Mouse (Mus musculus): ENCODE results near the gene Pde1c.
"Not testable (repeated sequence)": the region's sequence is repeated elsewhere in the genome, so short reads cannot be mapped to it uniquely, and the experiment has no call there.

The Pde1c gene

DNA sequence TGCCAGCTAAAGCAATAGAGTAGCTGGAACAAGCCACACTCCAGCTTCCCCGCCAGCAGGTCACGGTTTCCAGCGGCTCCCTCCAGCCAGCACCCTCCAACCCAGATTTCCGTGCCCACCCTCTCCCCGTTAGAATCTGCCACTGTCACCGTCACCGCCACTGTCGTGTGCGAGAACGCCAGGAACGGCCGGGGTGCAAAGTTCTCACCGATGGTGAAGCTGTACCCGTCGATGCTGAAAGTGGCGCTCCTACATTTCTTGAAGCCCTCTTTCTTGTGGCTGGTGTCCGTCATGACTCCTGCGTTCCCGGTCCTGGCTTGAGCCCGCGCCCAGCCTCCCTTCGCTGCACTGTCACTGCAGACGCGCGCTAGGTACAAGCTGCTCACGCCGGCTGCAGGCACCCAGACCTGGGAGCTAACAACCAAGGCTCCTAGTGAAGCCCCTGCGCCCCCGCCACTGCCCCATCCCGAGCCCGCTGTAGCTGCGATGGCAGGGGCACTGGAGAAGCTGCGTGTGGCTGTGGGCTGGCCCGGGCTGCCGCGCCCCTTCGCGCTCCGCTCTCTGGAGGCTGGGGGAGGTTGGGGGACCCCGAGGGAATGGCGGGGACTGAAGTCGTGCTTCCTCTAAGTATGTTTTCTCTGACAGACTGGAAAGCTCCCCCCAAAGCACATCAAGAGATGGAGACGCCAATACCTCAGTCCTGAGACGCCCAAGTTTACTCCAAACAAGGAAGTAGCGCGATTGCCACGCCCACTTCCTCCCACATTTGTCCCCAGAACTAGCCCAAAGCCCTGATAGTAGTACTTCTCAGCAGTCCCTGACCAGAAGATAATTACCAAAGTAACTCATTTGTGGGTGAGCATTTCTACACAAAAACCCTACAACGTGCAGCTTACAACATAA is at the start of gene Pde1c:
Gene Pde1c (minus strand): TSS at position 634 of the 903 bp plus-strand sequence.
- ATAC-seq (ENCODE audit: insufficient number of reproducible peaks, low FRiP score, low TSS enrichment), result peak; percentile 66

DNA sequence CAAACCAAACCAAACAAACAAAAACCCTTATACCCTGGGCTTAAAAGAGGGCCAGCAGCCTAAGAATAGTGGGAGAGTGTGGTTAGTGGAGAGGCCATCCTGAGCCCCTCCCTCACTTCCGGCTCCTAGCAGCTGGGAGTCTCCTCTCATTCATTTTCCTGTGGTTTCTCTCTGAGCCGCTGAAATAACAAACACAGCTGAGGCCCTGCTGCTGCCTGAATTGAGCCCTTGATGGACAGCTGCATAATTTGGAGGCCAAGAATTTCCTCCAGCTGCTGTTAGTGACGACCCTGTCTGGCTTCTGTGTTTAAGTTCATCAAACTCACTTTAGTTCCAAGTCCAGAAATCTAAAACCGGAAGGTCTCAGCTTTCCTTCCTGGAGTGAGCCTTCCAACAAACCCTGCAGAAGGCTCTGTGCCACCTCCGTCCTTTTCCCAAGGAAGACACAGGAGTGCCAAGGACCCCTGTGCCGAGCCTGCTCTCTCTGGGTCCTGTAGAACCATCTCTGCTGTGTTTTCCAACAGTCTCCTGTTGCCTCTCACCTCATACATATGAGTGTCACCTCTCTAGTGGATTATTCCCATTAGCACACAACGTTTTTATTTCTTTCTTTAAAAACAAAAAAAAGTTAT is 48.2 kb upstream of the Pde1c start:
- no peak for ATAC-seq (ENCODE audit: insufficient number of reproducible peaks, low FRiP score, low TSS enrichment)

DNA sequence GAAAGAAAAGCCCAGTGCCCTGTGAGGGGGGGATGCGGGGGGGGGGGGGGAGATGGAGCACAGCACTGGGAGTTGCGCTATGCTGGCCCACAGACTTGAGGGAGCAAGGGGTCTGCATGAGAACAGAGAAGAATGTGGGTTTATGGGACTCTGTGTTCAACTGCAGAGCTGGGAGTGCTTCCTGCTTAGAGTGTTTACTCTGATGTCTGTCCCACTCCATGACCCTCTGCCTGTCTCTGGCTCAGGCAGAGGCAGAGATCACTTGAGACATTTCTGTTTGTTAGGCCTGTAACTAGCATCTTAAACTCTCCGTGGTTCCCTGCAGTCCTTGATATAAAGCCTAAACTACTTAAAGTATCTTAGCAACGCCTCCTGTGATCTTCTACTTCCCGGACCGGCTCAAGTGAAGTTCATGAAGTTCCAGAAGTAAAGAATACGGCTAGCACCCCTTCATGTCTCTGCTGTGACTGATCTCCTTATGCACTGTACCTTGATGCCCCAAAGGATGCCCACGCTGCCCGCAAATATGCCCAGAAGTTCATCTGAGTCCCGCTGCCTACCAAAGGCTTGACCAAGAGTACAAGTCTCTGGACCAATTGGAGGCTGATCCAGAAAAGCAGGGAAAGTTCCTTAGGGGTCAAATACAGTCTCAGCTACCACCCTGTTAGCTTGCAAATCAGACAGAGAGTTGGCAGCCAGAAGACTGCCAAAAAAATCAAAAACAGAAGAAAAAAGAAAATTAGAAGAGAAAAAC is 47.5 kb upstream of the Pde1c start:
- no peak for ATAC-seq (ENCODE audit: insufficient number of reproducible peaks, low FRiP score, low TSS enrichment)

DNA sequence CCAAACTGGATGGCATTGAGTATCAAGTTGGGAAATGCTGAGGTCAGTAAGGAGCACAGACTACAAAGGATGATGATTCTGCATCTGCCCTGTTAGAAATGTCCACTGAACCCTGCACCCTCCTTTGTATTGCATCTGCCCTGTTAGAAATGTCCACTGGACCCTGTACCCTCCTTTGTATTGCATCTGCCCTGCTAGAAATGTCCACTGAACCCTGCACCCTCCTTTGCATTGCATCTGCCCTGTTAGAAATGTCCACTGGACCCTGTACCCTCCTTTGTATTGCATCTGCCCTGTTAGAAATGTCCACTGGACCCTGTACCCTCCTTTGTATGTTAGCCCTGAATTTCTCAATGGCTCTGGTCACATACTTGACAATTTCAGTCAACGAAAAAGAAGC is 40.6 kb upstream of the Pde1c start:
- ATAC-seq (ENCODE audit: insufficient number of reproducible peaks, low FRiP score, low TSS enrichment), result not testable (repeated sequence)

DNA sequence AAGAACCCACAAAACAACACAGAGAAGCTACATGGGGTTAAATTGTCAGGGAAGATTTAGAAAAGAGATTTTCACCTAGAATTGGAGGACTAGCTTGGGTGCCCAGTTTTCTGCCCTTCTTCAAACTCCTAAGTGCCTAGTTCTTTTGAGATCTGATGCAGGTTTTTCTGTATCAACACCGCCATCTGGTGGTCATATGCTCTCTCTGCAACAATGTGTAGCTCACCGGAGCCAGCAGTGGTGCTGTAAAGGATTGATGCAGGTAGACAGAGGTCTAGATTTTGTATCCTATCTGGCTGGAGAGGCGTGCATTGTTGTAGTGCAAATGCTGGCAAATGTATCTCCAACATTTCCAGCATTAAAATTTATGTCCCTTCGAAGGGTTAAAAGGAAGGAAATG is 39.4 kb upstream of the Pde1c start:
- ATAC-seq (ENCODE audit: insufficient number of reproducible peaks, low FRiP score, low TSS enrichment), result peak; percentile 77

DNA sequence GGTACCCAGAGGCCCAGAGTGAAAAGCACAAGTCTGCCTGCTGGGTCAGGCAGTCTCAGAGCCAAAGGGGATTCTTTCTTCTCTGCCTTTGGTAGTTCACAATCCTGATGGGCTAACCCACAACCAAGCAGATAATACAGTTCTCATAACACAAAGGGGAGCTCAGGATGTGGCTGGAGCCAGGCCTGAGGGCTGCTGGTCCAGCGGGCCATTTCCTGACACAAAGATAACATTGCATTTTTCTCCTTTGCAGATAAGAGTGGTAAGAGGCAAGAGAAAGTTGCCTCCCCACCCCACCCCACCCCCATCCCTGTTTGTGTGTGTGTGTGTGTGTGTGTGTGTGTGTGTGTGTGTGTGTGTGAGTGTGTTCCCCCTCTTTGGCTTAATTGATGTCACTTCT is 10.7 kb upstream of the Pde1c start:
- ATAC-seq (ENCODE audit: insufficient number of reproducible peaks, low FRiP score, low TSS enrichment), result no peak

DNA sequence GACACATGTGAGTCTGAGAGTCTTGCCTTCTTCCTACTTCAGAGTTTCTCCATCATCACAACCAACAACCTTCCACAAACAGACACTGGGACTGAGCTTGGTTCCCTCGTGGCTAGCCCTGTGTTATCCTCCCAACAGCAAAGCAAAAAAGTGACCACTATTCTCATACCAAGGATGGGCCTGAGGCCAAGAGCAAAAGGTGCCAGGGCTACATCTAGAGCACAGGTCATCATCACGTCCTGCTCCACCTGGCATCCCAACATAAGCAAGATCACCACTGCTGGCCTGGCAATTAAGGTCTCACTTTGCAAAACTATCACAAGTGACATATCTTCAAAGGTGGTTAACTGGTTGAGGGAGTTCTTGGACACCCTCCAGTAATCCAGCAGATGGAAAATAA is 8.0 kb downstream of the Pde1c start:
- ATAC-seq (ENCODE audit: insufficient number of reproducible peaks, low FRiP score, low TSS enrichment), result no peak

DNA sequence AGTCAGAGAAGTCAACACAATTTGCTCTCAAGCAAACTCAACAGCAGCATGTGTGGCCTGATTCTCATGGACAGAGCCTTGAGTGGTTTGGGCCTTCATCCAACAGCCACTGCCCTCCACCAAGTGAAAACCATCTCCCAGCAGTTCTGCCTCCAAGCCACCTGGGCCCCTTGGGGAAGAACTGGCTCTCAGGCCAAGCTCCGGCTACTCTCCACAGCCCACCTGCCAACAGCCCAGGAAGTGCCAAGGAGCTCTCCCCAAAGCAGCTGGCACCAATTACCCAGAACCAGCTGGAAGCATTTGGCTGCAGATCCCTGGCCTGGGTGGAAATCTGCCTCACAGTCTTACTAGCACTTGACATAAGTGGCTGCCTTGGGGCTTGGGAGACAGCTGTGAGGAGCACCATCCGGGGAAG is 8.4 kb downstream of the Pde1c start:
- ATAC-seq (ENCODE audit: insufficient number of reproducible peaks, low FRiP score, low TSS enrichment), result peak; percentile 97

DNA sequence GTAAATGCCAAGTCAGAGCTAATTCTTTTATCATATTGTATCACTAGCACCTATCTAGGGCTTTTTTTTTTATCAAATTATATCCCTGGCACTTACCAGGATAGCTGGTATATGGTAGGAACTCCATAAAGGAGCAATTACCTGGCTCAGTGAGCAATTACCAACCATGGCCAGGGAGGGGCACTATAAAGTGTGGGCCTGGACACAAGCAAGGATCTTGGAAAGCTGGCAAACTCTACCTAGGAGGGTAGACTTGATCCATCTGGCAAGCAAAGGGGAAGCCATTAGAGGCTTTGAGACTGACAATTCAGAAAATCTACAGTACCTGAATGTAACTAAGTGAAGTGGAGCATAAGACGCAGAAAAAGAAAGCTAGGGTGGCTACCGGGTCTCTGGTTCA is 10.2 kb downstream of the Pde1c start:
- ATAC-seq (ENCODE audit: insufficient number of reproducible peaks, low FRiP score, low TSS enrichment), result no peak

DNA sequence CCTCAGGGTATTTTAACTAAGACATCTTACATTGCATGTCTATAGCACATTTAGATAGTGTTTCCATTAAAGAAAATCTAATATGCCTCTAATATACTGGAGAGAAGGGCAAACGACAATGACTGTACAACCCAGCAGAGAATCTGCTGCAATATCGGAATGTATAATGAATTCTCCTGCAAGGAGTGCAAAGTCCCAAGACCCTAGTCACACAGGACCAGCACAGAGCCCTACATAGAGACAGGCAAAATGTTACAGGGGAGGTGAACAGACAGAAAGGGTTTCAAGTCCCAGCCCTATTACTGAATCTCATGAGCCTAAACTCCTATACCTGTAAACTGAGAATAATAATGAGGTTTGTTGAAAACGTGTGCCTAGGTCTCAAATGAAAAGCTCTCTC is 13.1 kb downstream of the Pde1c start:
- no peak for ATAC-seq (ENCODE audit: insufficient number of reproducible peaks, low FRiP score, low TSS enrichment)

DNA sequence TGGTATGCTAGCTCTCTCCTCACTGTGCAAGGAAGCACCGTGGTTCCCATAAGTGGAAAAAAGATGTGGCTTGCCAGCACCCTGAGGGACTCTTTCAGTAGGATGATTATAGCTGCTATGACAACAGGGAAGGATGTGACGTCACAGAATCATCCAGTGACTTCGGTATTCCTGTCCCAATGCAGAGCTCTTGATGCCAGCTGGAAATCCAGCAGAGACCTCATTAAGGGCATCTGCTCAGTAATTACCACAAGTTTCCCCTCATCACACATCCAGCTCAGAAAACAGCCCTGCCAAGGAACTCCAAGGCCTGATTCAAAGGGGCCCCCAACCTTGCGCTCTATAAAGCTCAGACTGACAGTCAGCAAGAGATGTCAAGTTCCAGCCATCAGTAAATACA is 13.5 kb downstream of the Pde1c start:
- ATAC-seq (ENCODE audit: insufficient number of reproducible peaks, low FRiP score, low TSS enrichment), result no peak

DNA sequence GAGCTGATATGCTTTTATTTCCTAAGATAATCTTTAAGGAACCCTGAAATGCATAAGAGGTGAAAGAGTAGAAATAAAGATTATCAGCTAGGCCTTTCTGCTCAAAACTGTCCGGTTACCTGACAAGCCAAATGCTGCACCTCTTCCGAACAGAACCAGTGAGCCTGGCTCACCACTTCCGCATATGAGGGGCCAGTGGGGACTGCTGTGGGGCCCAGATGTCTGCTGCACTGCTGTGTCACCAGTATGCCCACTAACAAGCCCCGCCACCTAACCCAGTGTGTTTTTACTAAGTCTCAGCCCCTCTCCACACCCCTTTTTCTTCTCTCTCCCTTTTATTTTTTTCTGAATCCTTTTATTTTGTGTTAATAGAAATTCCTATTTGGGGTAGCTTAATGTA is 17.9 kb downstream of the Pde1c start:
- ATAC-seq (ENCODE audit: insufficient number of reproducible peaks, low FRiP score, low TSS enrichment), result no peak

DNA sequence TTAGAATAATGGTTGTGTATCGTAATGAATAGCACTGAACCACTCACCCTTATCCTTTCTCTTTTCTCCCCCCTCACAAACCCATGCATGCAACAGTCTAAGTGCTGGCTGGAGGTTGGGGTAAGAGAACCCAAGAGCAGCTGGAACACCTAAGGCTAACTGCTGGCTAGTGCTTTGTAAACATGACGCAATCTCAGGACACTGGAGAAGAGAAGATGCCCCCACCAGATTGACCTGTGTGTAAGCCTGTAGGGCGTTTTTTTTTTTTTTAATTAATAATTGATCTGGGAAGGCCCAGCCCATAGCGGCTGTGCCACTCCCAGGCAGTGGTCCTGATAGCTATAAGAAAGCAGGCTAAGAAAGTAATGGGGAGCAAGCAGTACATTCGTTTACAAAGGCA is 28.7 kb downstream of the Pde1c start:
- no peak for ATAC-seq (ENCODE audit: insufficient number of reproducible peaks, low FRiP score, low TSS enrichment)

DNA sequence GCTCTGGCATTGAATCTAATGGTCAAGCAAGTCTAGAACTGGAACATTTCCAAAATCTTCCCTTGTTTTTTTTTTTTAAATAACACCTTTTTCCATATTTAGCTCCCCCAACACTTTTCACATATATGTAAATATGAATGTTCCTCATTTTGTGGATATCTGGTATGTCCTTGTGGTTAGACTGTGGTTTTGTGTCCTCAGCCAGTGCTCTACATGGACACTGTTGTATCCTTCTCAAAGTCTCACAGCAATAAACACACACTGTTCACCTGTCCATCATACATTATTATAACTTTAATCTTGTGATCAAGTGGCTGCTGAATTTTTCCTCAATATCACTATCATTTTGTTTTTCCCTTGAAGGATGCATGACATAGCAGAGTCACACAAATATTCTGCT is 34.2 kb downstream of the Pde1c start:
- ATAC-seq (ENCODE audit: insufficient number of reproducible peaks, low FRiP score, low TSS enrichment), result no peak

DNA sequence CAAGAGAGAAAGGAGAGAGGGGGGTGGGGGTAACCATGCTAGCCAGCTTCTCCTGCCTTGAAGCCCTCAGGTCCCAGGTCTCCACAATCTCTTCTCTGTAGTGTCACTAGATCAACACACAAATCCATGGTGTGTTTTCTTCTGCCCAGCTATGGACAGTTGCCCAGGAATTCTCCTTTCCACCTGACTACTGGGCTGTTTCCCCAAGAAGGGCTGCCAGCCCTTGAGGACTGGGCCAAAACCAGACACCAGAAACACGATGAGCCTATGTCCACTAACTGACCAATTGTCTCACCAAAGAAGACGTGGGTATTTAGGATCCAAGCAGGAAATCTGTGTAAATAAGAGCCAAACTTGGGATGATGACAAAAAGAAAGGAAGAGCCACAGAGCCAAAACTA is 36.6 kb downstream of the Pde1c start:
- peak; percentile 78 for ATAC-seq (ENCODE audit: insufficient number of reproducible peaks, low FRiP score, low TSS enrichment)

DNA sequence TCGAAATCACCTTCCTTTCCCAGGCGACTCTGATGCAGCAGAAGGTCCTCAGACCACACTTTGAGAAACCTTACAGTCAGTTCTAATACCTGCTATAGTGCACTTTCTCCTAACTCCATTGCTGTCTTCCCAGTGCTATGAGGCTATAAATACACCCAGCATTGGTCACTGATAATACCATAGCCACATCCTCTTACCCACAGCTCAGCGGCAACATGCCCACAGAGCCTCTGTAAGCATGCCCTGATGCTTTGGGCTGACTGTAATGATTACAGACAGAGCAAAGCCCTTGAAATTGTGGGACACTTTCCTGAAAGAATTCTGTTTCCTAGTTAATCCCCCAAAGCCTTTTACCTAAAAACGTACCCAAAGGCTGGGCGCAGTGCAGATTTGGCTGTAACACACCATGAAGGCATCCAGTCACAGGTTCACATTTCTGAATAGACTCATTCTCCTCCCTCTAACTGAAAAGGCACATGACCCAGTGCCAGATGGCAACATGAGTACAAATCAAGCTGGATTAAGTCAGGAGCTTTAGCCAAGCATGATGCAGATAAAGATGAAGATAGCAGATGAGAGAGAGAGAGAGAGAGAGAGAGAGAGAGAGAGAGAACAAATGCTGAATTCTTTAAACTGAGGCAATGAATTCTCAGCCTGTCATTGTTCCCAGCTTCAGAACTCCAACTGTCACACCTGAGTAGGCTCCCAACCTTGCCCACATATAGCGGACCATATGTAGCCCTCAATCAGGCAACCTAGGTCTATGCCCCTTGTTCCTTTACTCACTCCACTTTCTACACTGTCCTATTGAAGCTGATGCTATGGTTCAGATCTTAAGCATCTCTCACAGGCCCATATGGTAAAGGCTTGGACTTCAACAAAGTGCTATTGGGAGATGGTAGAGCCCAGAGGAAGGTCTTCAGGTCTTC is 44.7 kb downstream of the Pde1c start:
- peak; percentile 90 for ATAC-seq (ENCODE audit: insufficient number of reproducible peaks, low FRiP score, low TSS enrichment)

DNA sequence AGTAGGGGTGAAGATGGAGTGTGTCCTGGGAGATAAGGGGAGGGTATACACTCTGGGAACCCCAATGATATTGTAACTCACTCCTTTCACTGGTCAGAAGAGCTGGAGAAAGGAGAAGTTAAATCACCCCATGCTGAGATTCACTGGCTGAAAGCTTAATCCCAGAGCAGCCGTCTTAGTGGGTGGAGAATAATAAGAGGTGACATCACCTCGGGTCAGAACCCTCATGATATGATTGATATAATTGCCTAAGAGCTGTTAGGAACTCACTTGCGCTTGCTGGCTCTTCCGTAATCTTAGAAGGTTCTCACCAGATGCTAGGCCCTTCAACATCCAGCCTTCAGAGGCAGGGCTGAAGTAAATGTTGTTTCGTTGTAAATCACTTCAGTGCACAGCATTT is 79.7 kb downstream of the Pde1c start:
- ATAC-seq (ENCODE audit: insufficient number of reproducible peaks, low FRiP score, low TSS enrichment), result no peak

DNA sequence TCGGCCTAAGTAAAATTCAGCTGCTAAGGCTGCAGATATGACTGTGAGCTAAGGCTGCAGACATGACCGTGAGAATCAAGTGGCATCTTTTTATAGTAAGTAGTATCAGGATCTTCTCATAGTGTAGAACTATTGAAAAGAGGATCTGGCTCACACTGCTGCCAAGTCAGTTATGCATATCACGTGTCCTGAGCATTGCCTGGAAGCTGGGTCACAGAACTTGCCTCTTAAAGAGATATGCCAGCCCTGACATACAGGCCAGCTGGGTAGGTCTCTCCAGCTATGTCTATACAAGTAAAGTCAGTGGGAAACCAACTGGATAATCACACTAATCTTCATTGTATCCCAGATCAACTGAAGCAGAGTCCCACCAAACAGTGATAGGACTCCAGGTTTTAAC is 83.8 kb downstream of the Pde1c start:
- no peak for ATAC-seq (ENCODE audit: insufficient number of reproducible peaks, low FRiP score, low TSS enrichment)

DNA sequence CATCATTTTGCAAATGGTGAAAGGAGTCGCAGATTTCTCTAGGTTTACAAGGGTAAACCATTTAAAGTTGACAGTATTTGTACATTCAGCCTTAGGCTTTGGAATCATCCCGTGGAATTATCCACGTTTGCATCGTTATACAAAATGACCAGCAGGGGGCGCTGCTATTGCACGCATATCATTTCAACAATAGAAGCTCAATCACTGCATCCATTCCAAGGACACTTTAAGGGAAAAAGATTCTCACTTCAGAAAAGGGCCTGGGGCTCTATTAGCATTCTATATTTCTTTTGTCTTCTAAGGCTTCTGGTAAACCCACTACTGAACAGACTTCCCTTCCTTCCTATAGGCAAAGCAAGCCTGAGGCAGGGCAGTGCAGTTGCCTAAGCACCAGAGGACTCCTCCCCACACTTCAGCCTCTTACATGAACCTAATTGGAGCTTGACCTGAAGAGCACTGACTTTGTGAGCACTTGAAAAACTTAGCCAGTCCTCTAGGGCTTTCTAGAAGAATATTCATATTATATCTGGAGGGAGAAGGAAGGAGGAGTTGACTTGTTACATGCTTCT is 87.9 kb downstream of the Pde1c start:
- ATAC-seq (ENCODE audit: insufficient number of reproducible peaks, low FRiP score, low TSS enrichment), result peak; percentile 62

DNA sequence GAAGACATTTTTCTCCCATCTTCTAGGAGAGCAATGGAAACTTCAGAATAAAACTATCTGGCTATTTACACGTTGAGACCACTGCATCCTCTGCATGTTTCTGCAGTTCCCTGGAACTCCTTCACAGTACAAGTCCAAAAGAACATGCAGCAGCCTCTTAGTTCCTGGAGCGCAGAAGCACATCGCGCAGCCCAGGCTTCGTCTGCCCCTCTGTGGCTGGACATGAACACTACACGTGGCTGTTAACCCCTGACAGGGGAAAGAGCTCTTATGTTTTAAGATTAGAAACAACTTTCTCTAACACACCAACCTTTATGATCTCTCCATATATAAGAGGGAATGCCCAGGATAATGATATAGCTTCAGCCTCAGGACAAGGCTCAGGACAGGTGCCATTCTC is 92.3 kb downstream of the Pde1c start:
- peak; percentile 78 for ATAC-seq (ENCODE audit: insufficient number of reproducible peaks, low FRiP score, low TSS enrichment)
